Mouse (Mus musculus) heart, postnatal 0 days (tissue): ENCODE data around the gene Ppp1r21.

ENCODE experiments used
- CTCF ChIP-seq: IDR thresholded peaks from 2 replicates; pipeline ENCODE4 v1.5.1; 2016; ENCODE audit warnings: antibody characterized with exemption, control low read depth, low read depth
- EP300 ChIP-seq: IDR thresholded peaks from 2 replicates; pipeline ENCODE4 v1.6.1; 2016; ENCODE audit warnings: antibody characterized with exemption, low read depth

DNA sequence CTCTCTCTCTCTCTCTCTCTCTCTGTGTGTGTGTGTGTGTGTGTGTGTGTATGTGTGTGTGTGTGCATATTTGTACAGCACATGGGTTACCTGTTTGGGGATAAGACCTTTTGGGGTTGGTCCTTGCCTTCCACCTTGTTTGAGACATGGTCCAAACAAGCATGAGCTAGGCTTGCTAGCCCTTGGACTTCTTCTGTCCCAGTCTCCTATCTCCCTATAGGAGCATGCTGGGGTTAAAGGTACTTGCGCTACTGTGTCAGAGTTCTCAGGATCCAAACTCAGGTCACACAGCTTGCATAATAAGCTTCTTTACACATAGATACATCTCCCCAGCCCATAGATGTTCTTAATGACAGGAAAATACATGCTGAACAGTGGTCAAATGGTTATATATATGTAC is 84.8 kb downstream of the Ppp1r21 start:
- TF ChIP-seq EP300 (no peak), CTCF (no peak)
